Mouse (Mus musculus): ENCODE measurements around the gene Foxd2. TPM values are rescaled to one million over a fixed set of nuclear protein-coding genes. Genes with fewer than 3 reads are reported as not detected.

The Foxd2 gene
- total RNA-seq, 2 experiments from 2014 or later, result 0.15 to 0.25 TPM

GRCm38 (mm10) chr4:114912705-114913593 lies 4.3 kb upstream of the Foxd2 start:
- DNase-seq, result no peak

GRCm38 (mm10) chr4:114909602-114910484 lies 1.2 kb upstream of the Foxd2 start:
- DNase-seq, result no peak

- DNase-seq, result peak in 1 of 2 experiments; percentile 20
These were observed 483 bp downstream of the Foxd2 start for GRCm38 (mm10) chr4:114907951-114908828.

- no peak for DNase-seq
These were observed 1.4 kb downstream of the Foxd2 start for GRCm38 (mm10) chr4:114907056-114907917.

- DNase-seq, result no peak
These were observed 2.5 kb downstream of the Foxd2 start for GRCm38 (mm10) chr4:114905969-114906680.

GRCm38 (mm10) chr4:114905501-114905900 lies 3.2 kb downstream of the Foxd2 start:
- no peak for DNase-seq

GRCm38 (mm10) chr4:114903422-114903782 lies 5.3 kb downstream of the Foxd2 start:
- no peak for DNase-seq

- DNase-seq, result no peak
These were observed 5.8 kb downstream of the Foxd2 start for GRCm38 (mm10) chr4:114902641-114903421.

- DNase-seq, result no peak
These were observed 6.9 kb downstream of the Foxd2 start for GRCm38 (mm10) chr4:114901643-114902351.

- DNase-seq, result no peak
These were observed 7.6 kb downstream of the Foxd2 start for GRCm38 (mm10) chr4:114900866-114901642.

GRCm38 (mm10) chr4:114899885-114900284 lies 8.8 kb downstream of the Foxd2 start:
- DNase-seq, result no peak

GRCm38 (mm10) chr4:114897853-114898252 lies 10.8 kb downstream of the Foxd2 start:
- no peak for DNase-seq

GRCm38 (mm10) chr4:114882232-114882631 lies 26.4 kb downstream of the Foxd2 start:
- no peak for DNase-seq

GRCm38 (mm10) chr4:114876441-114876972 lies 32.2 kb downstream of the Foxd2 start:
- DNase-seq, result no peak

GRCm38 (mm10) chr4:114869765-114870490 lies 38.7 kb downstream of the Foxd2 start:
- no peak for DNase-seq

GRCm38 (mm10) chr4:114863166-114863565 lies 45.5 kb downstream of the Foxd2 start:
- no peak for DNase-seq

GRCm38 (mm10) chr4:114858426-114858825 lies 50.2 kb downstream of the Foxd2 start:
- DNase-seq, result no peak

Measured in layer of hippocampus, postnatal 36 days (tissue).